Mouse (Mus musculus): Measurements from ENCODE around the gene N4bp2l1. TPM values are rescaled to one million over a fixed set of nuclear protein-coding genes. Genes with fewer than 3 reads are reported as not detected.

Gene N4bp2l1
- polyA plus RNA-seq, 1 experiment from 2014 or later: 5.8 TPM

- H3K9me3 ChIP-seq (ENCODE audit: low read length): no peaks in the 10 kb centered on the region
- no peaks in the 10 kb centered on the region for H3K36me3 ChIP-seq (ENCODE audit: insufficient read depth, low read length)
- no peak overlapping the region for H3K9ac ChIP-seq (replicated peaks; ENCODE audit: low read length)
- H3K4me1 ChIP-seq (ENCODE audit: insufficient read depth, low read length): peaks cover 16% of the 10 kb centered on the region
- H3K27me3 ChIP-seq (ENCODE audit: insufficient read depth, low read length): no peaks in the 10 kb centered on the region
- H3K4me2 ChIP-seq (replicated peaks; ENCODE audit: low read depth, low read length): no peak overlapping the region
- no peak overlapping the region for H3K4me3 ChIP-seq (ENCODE audit: low read length)
- WGBS: 70% methylated on average over 20 of the region's 20 CpGs
- ATAC-seq (ENCODE audit: low FRiP score, low TSS enrichment): no peak
- H3K27ac ChIP-seq (ENCODE audit: low read length): no peak overlapping the region
Observed at GRCm38 (mm10) chr5:150600554-150601440, 3.8 kb upstream of the N4bp2l1 start.

- H3K4me3 ChIP-seq (ENCODE audit: low read length): no peak overlapping the region
- H3K9me3 ChIP-seq (ENCODE audit: low read length): no peaks in the 10 kb centered on the region
- peak overlapping the region; percentile 30; the same call in 1 of the 2 replicates for H3K4me2 ChIP-seq (replicated peaks; ENCODE audit: low read depth, low read length)
- H3K36me3 ChIP-seq (ENCODE audit: insufficient read depth, low read length): no peaks in the 10 kb centered on the region
- 0 out of 2 replicates have a peak, but pooled peaks cover 5% of the 10 kb centered on the region for H3K27me3 ChIP-seq (ENCODE audit: insufficient read depth, low read length)
- WGBS: 54% methylated on average over 13 of the region's 13 CpGs
- 0 out of 2 replicates have a peak, but pooled peaks have one; percentile 21 for ATAC-seq (ENCODE audit: low FRiP score, low TSS enrichment)
- H3K9ac ChIP-seq (replicated peaks; ENCODE audit: low read length): no peak overlapping the region
- peaks cover 21% of the 10 kb centered on the region for H3K4me1 ChIP-seq (ENCODE audit: insufficient read depth, low read length)
- no peak overlapping the region for H3K27ac ChIP-seq (ENCODE audit: low read length)
Observed at GRCm38 (mm10) chr5:150599301-150600294, 2.6 kb upstream of the N4bp2l1 start.

GRCm38 (mm10) chr5:150598202-150599119 lies 1.5 kb upstream of the N4bp2l1 start:
- Histone ChIP-seq H3K27ac (ENCODE audit: low read length) (no peak overlapping the region), H3K36me3 (ENCODE audit: insufficient read depth, low read length) (no peaks in the 10 kb centered on the region), H3K27me3 (ENCODE audit: insufficient read depth, low read length) (0 out of 2 replicates have a peak, but pooled peaks cover 6% of the 10 kb centered on the region), H3K4me2 (replicated peaks; ENCODE audit: low read depth, low read length) (no peak overlapping the region), H3K4me3 (ENCODE audit: low read length) (no peak overlapping the region), H3K9me3 (ENCODE audit: low read length) (no peaks in the 10 kb centered on the region), H3K4me1 (ENCODE audit: insufficient read depth, low read length) (peaks cover 22% of the 10 kb centered on the region), H3K9ac (replicated peaks; ENCODE audit: low read length) (no peak overlapping the region)
- 61% methylated on average over 21 of the region's 21 CpGs for WGBS
- ATAC-seq (ENCODE audit: low FRiP score, low TSS enrichment): no peak

- no peak for ATAC-seq (ENCODE audit: low FRiP score, low TSS enrichment)
- Histone ChIP-seq H3K9ac (replicated peaks; ENCODE audit: low read length) (no peak overlapping the region), H3K4me1 (ENCODE audit: insufficient read depth, low read length) (peaks cover 27% of the 10 kb centered on the region), H3K27me3 (ENCODE audit: insufficient read depth, low read length) (0 out of 2 replicates have a peak, but pooled peaks cover 8% of the 10 kb centered on the region), H3K36me3 (ENCODE audit: insufficient read depth, low read length) (no peaks in the 10 kb centered on the region), H3K27ac (ENCODE audit: low read length) (no peak overlapping the region), H3K4me3 (ENCODE audit: low read length) (no peak overlapping the region), H3K4me2 (replicated peaks; ENCODE audit: low read depth, low read length) (no peak overlapping the region), H3K9me3 (ENCODE audit: low read length) (no peaks in the 10 kb centered on the region)
- WGBS: 53% methylated on average over 11 of the region's 11 CpGs
Observed at GRCm38 (mm10) chr5:150595366-150596016, 1.5 kb downstream of the N4bp2l1 start.

- Histone ChIP-seq H3K27me3 (ENCODE audit: insufficient read depth, low read length) (0 out of 2 replicates have a peak, but pooled peaks cover 8% of the 10 kb centered on the region), H3K4me2 (replicated peaks; ENCODE audit: low read depth, low read length) (peak overlapping the region; percentile 100), H3K36me3 (ENCODE audit: insufficient read depth, low read length) (no peaks in the 10 kb centered on the region), H3K4me1 (ENCODE audit: insufficient read depth, low read length) (peaks cover 24% of the 10 kb centered on the region), H3K27ac (ENCODE audit: low read length) (0 out of 2 replicates have a peak overlapping the region, but pooled peaks have one; percentile 18), H3K4me3 (ENCODE audit: low read length) (peak overlapping the region; percentile 62), H3K9ac (replicated peaks; ENCODE audit: low read length) (peak overlapping the region; percentile 65), H3K9me3 (ENCODE audit: low read length) (no peaks in the 10 kb centered on the region)
- ATAC-seq (ENCODE audit: low FRiP score, low TSS enrichment): no peak; the same call in 1 of the 2 replicates
- WGBS: 7% methylated on average over 14 of the region's 17 CpGs
Observed at GRCm38 (mm10) chr5:150594649-150595339, 2.2 kb downstream of the N4bp2l1 start.

- ATAC-seq (ENCODE audit: low FRiP score, low TSS enrichment): peak; percentile 89
- Histone ChIP-seq H3K27me3 (ENCODE audit: insufficient read depth, low read length) (0 out of 2 replicates have a peak, but pooled peaks cover 8% of the 10 kb centered on the region), H3K36me3 (ENCODE audit: insufficient read depth, low read length) (no peaks in the 10 kb centered on the region), H3K4me3 (ENCODE audit: low read length) (peak overlapping the region; percentile 62), H3K27ac (ENCODE audit: low read length) (0 out of 2 replicates have a peak overlapping the region, but pooled peaks have one; percentile 18), H3K4me1 (ENCODE audit: insufficient read depth, low read length) (peaks cover 19% of the 10 kb centered on the region), H3K9me3 (ENCODE audit: low read length) (no peaks in the 10 kb centered on the region), H3K4me2 (replicated peaks; ENCODE audit: low read depth, low read length) (peak overlapping the region; percentile 100), H3K9ac (replicated peaks; ENCODE audit: low read length) (peak overlapping the region; percentile 65)
- WGBS: 1% methylated on average over 97 of the region's 102 CpGs
Observed at GRCm38 (mm10) chr5:150593756-150594648, 3.0 kb downstream of the N4bp2l1 start.

- H3K27ac ChIP-seq (ENCODE audit: low read length): no peak overlapping the region
- peak; percentile 36 for ATAC-seq (ENCODE audit: low FRiP score, low TSS enrichment)
Observed at GRCm38 (mm10) chr5:150592904-150593755, 3.9 kb downstream of the N4bp2l1 start.

More at GRCm38 (mm10) chr5:150592904-150593755, 3.9 kb downstream of the N4bp2l1 start:
- 0 out of 2 replicates have a peak, but pooled peaks cover 8% of the 10 kb centered on the region for H3K27me3 ChIP-seq (ENCODE audit: insufficient read depth, low read length)
- WGBS: 13% methylated on average over 37 of the region's 40 CpGs
- H3K9ac ChIP-seq (replicated peaks; ENCODE audit: low read length): peak overlapping the region; percentile 65
- no peaks in the 10 kb centered on the region for H3K9me3 ChIP-seq (ENCODE audit: low read length)
- no peaks in the 10 kb centered on the region for H3K36me3 ChIP-seq (ENCODE audit: insufficient read depth, low read length)
- peaks cover 11% of the 10 kb centered on the region for H3K4me1 ChIP-seq (ENCODE audit: insufficient read depth, low read length)
- peak overlapping the region; percentile 100 for H3K4me2 ChIP-seq (replicated peaks; ENCODE audit: low read depth, low read length)
- H3K4me3 ChIP-seq (ENCODE audit: low read length): peak overlapping the region; percentile 62
